Mouse (Mus musculus) kidney, postnatal 25 days (tissue): ENCODE data around the gene Tex48.

Experiments
- DNase-seq, 2 experiments: peaks; one replicate each; pipeline ENCODE4 v3.0.0; 2021; ENCODE audit warnings: mixed read lengths in 2 of 2

Tex48 gene

GRCm38 (mm10) chr4:63594459-63595110 lies 27.6 kb downstream of the Tex48 start:
- DNase-seq = no peak

GRCm38 (mm10) chr4:63590538-63590937 lies 31.7 kb downstream of the Tex48 start:
- no peak for DNase-seq

- DNase-seq = no peak
Observed at GRCm38 (mm10) chr4:63589987-63590386, 32.2 kb downstream of the Tex48 start.

- no peak for DNase-seq
Observed at GRCm38 (mm10) chr4:63586240-63586639, 36.0 kb downstream of the Tex48 start.

GRCm38 (mm10) chr4:63585216-63585615 lies 37.0 kb downstream of the Tex48 start:
- peak in 1 of 2 experiments; percentile 32 for DNase-seq

GRCm38 (mm10) chr4:63582580-63582979 lies 39.6 kb downstream of the Tex48 start:
- DNase-seq = no peak

- DNase-seq = peak in 1 of 2 experiments; percentile 30
Observed at GRCm38 (mm10) chr4:63580078-63580477, 42.1 kb downstream of the Tex48 start.

- DNase-seq = peak in 1 of 2 experiments; percentile 26
Observed at GRCm38 (mm10) chr4:63579649-63580048, 42.6 kb downstream of the Tex48 start.

GRCm38 (mm10) chr4:63572621-63573020 lies 49.6 kb downstream of the Tex48 start:
- DNase-seq = peak in 1 of 2 experiments; percentile 30

GRCm38 (mm10) chr4:63570208-63570781 lies 51.9 kb downstream of the Tex48 start:
- peak in 1 of 2 experiments; percentile 32 for DNase-seq

- peak in 1 of 2 experiments; percentile 31 for DNase-seq
Observed at GRCm38 (mm10) chr4:63569322-63569721, 52.9 kb downstream of the Tex48 start.

- DNase-seq = peak in 1 of 2 experiments; percentile 33
Observed at GRCm38 (mm10) chr4:63567712-63568390, 54.4 kb downstream of the Tex48 start.

GRCm38 (mm10) chr4:63562742-63563141 lies 59.5 kb downstream of the Tex48 start:
- DNase-seq = no peak

GRCm38 (mm10) chr4:63561861-63562675 lies 60.2 kb downstream of the Tex48 start:
- peak in 1 of 2 experiments; percentile 38 for DNase-seq

- no peak for DNase-seq
Observed at GRCm38 (mm10) chr4:63560079-63560478, 62.1 kb downstream of the Tex48 start.

GRCm38 (mm10) chr4:63559127-63559697 lies 63.0 kb downstream of the Tex48 start:
- DNase-seq = no peak

GRCm38 (mm10) chr4:63558407-63559081 lies 63.7 kb downstream of the Tex48 start, which contains the start of gene Tmem268:
TSS of gene Tmem268 (plus strand) at chr4:63558781.
- peak; percentile 70 to 89 for DNase-seq

GRCm38 (mm10) chr4:63557124-63558059 lies 64.8 kb downstream of the Tex48 start:
- peak; percentile 32 to 70 for DNase-seq
